Mouse (Mus musculus) CH12.LX (cell line): ENCODE results near the gene Gpm6b. TPM values are rescaled to one million over a fixed set of nuclear protein-coding genes. Genes with fewer than 3 reads are reported as not detected.

Experiments used
- DNase-seq: peaks from one replicate; pipeline ENCODE4 v3.0.0-alpha.2; 2013; ENCODE audit errors: extremely low read depth
- H3K27ac ChIP-seq: 2 replicates; pipeline ENCODE4 v1.5.1; 2012; ENCODE audit warnings: low read depth, mild to moderate bottlenecking, control low read depth, moderate library complexity; ENCODE audit not compliant: insufficient read depth
- H3K27me3 ChIP-seq: replicated peaks from 2 replicates; pipeline ENCODE3; 2012; ENCODE audit warnings: inconsistent platforms
- H3K36me3 ChIP-seq, 2 experiments: replicated peaks in 1 of 2; 2 replicates each; pipeline versions ENCODE3 to v1.6.1; 2012; ENCODE audit warnings: inconsistent platforms in 1 of 2, low read length in 1 of 2, mild to moderate bottlenecking in 1 of 2, mixed read lengths in 1 of 2, moderate library complexity in 1 of 2; ENCODE audit not compliant: control insufficient read depth in 1 of 2, insufficient read depth in 1 of 2
- H3K4me1 ChIP-seq, 2 experiments: 2 replicates each; pipeline ENCODE4 v1.6.1; 2012; ENCODE audit warnings: inconsistent platforms in 1 of 2, moderate library complexity in 1 of 2; ENCODE audit not compliant: insufficient read depth in 2 of 2, control insufficient read depth in 1 of 2
- H3K4me2 ChIP-seq: 2 replicates; pipeline ENCODE4 v1.6.1; 2012; ENCODE audit warnings: low read depth, mild to moderate bottlenecking, control low read depth; ENCODE audit not compliant: poor library complexity, insufficient read depth, severe bottlenecking
- H3K4me3 ChIP-seq, 3 experiments: fragments of 150-350 bp in 1 of 3; sonication (generic) in 1 of 3; replicated peaks in 1 of 3; 2 replicates each; pipeline versions ENCODE3 to v1.5.1; 2011 to 2012; ENCODE audit warnings: low read depth in 2 of 3, low read length in 2 of 3, mild to moderate bottlenecking in 2 of 3, moderate library complexity in 2 of 3, control low read depth in 1 of 3, improper control_type of control experiment in 1 of 3, inconsistent platforms in 1 of 3, mixed read lengths in 1 of 3; ENCODE audit not compliant: poor library complexity in 1 of 3
- H3K79me2 ChIP-seq: replicated peaks from 2 replicates; pipeline ENCODE4 v1.6.1; 2012; ENCODE audit warnings: mild to moderate bottlenecking, moderate library complexity; ENCODE audit not compliant: control insufficient read depth, poor library complexity, insufficient read depth, severe bottlenecking; ENCODE audit errors: extremely low read depth
- H3K9ac ChIP-seq: 2 replicates; pipeline ENCODE4 v1.6.1; 2012; ENCODE audit warnings: low read depth, mild to moderate bottlenecking, control low read depth, moderate library complexity; ENCODE audit not compliant: insufficient read depth
- H3K9me3 ChIP-seq: replicated peaks from 2 replicates; pipeline ENCODE3; 2012; ENCODE audit warnings: low read length, inconsistent platforms, mixed read lengths
- ELF1 ChIP-seq: IDR thresholded peaks from 2 replicates; pipeline ENCODE4 v1.6.1; 2014; ENCODE audit warnings: low read depth, mild to moderate bottlenecking, inconsistent platforms, low read length, improper control_type of control experiment
- EP300 ChIP-seq: IDR thresholded peaks from 2 replicates; pipeline ENCODE4 v1.6.1; 2011; ENCODE audit warnings: low read length, improper control_type of control experiment
- ETS1 ChIP-seq: conservative IDR thresholded peaks from 2 replicates; pipeline ENCODE4 v1.6.1; 2012; ENCODE audit warnings: low read depth, mild to moderate bottlenecking, inconsistent platforms, low read length, improper control_type of control experiment, moderate library complexity
- GABPA ChIP-seq: IDR thresholded peaks from 2 replicates; pipeline ENCODE4 v1.6.1; 2012; ENCODE audit warnings: low read depth, low read length, improper control_type of control experiment, inconsistent platforms; ENCODE audit not compliant: insufficient replicate concordance
- HCFC1 ChIP-seq: IDR thresholded peaks from 2 replicates; pipeline ENCODE4 v1.6.1; 2012; ENCODE audit warnings: low read depth, mild to moderate bottlenecking, inconsistent platforms, low read length, improper control_type of control experiment
- IRF4 ChIP-seq: IDR thresholded peaks from 2 replicates; pipeline ENCODE4 v1.6.1; 2014; ENCODE audit warnings: low read depth, mild to moderate bottlenecking, inconsistent platforms, low read length, improper control_type of control experiment
- JUN ChIP-seq: IDR thresholded peaks from 2 replicates; pipeline ENCODE4 v1.6.1; 2011; ENCODE audit warnings: low read depth, mild to moderate bottlenecking, low read length, improper control_type of control experiment, moderate library complexity; ENCODE audit not compliant: insufficient read depth
- MAFK ChIP-seq: IDR thresholded peaks from 2 replicates; pipeline ENCODE4 v1.6.1; 2011; ENCODE audit warnings: low read length, improper control_type of control experiment; ENCODE audit not compliant: insufficient replicate concordance
- MAX ChIP-seq: IDR thresholded peaks from 2 replicates; pipeline ENCODE4 v1.6.1; 2011; ENCODE audit warnings: low read length, improper control_type of control experiment
- MEF2A ChIP-seq: IDR thresholded peaks from 2 replicates; pipeline ENCODE4 v1.6.1; 2014; ENCODE audit warnings: low read depth, mild to moderate bottlenecking, inconsistent platforms, low read length, improper control_type of control experiment, borderline replicate concordance
- NRF1 ChIP-seq: IDR thresholded peaks from 2 replicates; pipeline ENCODE4 v1.6.1; 2014; ENCODE audit warnings: low read depth, mild to moderate bottlenecking, inconsistent platforms, low read length, improper control_type of control experiment, moderate library complexity
- PAX5 ChIP-seq: IDR thresholded peaks from 2 replicates; pipeline ENCODE4 v1.6.1; 2012; ENCODE audit warnings: low read length, inconsistent platforms, mixed read lengths
- RAD21 ChIP-seq: IDR thresholded peaks from 2 replicates; pipeline ENCODE4 v1.6.1; 2011; ENCODE audit warnings: low read depth, mild to moderate bottlenecking, low read length, improper control_type of control experiment, moderate library complexity
- SMC3 ChIP-seq: IDR thresholded peaks from 2 replicates; pipeline ENCODE4 v1.6.1; 2011; ENCODE audit warnings: low read depth, low read length, improper control_type of control experiment
- USF2 ChIP-seq: conservative IDR thresholded peaks from 2 replicates; pipeline ENCODE4 v1.6.1; 2011; ENCODE audit warnings: low read depth, low read length, improper control_type of control experiment
- ZC3H11A ChIP-seq: IDR thresholded peaks from 2 replicates; pipeline ENCODE4 v1.6.1; 2012; ENCODE audit warnings: low read depth, mild to moderate bottlenecking, inconsistent platforms, low read length, improper control_type of control experiment
- ZNF384 ChIP-seq: IDR thresholded peaks from 2 replicates; pipeline ENCODE4 v1.6.1; 2012; ENCODE audit warnings: low read depth, low read length, improper control_type of control experiment, inconsistent platforms
- dilution Hi-C: fragments of 300-500 bp; cut with MboI; formaldehyde crosslinking; loops from 2 replicates; pipeline ENCODE4 v1.14.3; 2020; ENCODE audit warnings: low sequenced_read_pairs; ENCODE audit not compliant: extremely low pct_unique_long_range_greater_than_20kb, extremely low pct_ligation_motif_present
- in situ Hi-C: fragments of 300-500 bp; cut with MboI; formaldehyde crosslinking; loops from 3 replicates; pipeline ENCODE4 v1.14.3; 2019; ENCODE audit warnings: low sequenced_read_pairs, low pct_ligation_motif_present, low pct_unique_long_range_greater_than_20kb, mixed read lengths
- polyA plus RNA-seq: library from polyadenylated mRNA; unstranded; fragments of >175 nt; gene quantifications from 2 replicates; pipeline ENCODE4 v1.2.1, GENCODE M21; 2012; ENCODE audit warnings: low read depth; ENCODE audit not compliant: insufficient read length
- total RNA-seq, 2 experiments: library from RNA; depleted of rRNA; stranded (reverse); fragments of 300-350 nt in 1 of 2; fragments of >200 nt in 1 of 2; gene quantifications; 2 replicates each; pipeline ENCODE4 v1.2.3; 2012 to 2014

The Gpm6b gene
- total and polyA plus RNA-seq, 3 experiments = 0.64 to 1.9 (median 1.8) TPM

GRCm38 (mm10) chrX:166356276-166356675 lies 117.6 kb downstream of the Gpm6b start:
- no peaks in the 10 kb centered on the region for H3K4me1 ChIP-seq
- no peaks in the 10 kb centered on the region for H3K79me2 ChIP-seq
- no peaks in the 10 kb centered on the region for H3K36me3 ChIP-seq
- H3K4me2 ChIP-seq = no peak overlapping the region
- in situ Hi-C loops (loop anchor here (10.0 kb wide), 1 partner anchor 181 kb away; the partner anchor contains the start of gene Gemin8), dilution Hi-C loops (no loop called here)
- TF ChIP-seq MEF2A (no peak), MAFK (no peak), NRF1 (no peak), ELF1 (no peak), ETS1 (no peak), PAX5 (no peak), ZC3H11A (no peak), JUN (no peak), USF2 (no peak), EP300 (no peak), MAX (no peak), SMC3 (no peak), ZNF384 (no peak)
- H3K27me3 ChIP-seq = no peaks in the 10 kb centered on the region
- DNase-seq = no peak
- H3K9me3 ChIP-seq = no peaks in the 10 kb centered on the region
- no peak overlapping the region for H3K9ac ChIP-seq
- no peak overlapping the region for H3K27ac ChIP-seq
- H3K4me3 ChIP-seq = no peak overlapping the region

GRCm38 (mm10) chrX:166358955-166359354 lies 120.2 kb downstream of the Gpm6b start:
- no peaks in the 10 kb centered on the region for H3K27me3 ChIP-seq
- H3K4me1 ChIP-seq = no peaks in the 10 kb centered on the region
- H3K27ac ChIP-seq = no peak overlapping the region
- H3K9me3 ChIP-seq = no peaks in the 10 kb centered on the region
- no peak for DNase-seq
- no peak overlapping the region for H3K4me2 ChIP-seq
- H3K4me3 ChIP-seq = no peak overlapping the region
- H3K79me2 ChIP-seq = no peaks in the 10 kb centered on the region
- in situ Hi-C loops = loop anchor here (10.0 kb wide), 1 partner anchor 184 kb away; the partner anchor contains the start of gene Gemin8
- dilution Hi-C loops = no loop called here
- H3K36me3 ChIP-seq = no peaks in the 10 kb centered on the region
- H3K9ac ChIP-seq = no peak overlapping the region
- no peak for TF ChIP-seq HCFC1
- no peak for TF ChIP-seq IRF4
- TF ChIP-seq GABPA = no peak
- TF ChIP-seq RAD21 = no peak
